Mouse (Mus musculus) thymus, adult 2 months (tissue): ENCODE data around the gene Mtg2.

Experiments used
- CTCF ChIP-seq: fragments of 200-500 bp; IDR thresholded peaks from 2 replicates; pipeline ENCODE4 v1.5.1; 2012; ENCODE audit warnings: mild to moderate bottlenecking, control low read depth, low read length, moderate library complexity, borderline replicate concordance; ENCODE audit not compliant: control insufficient read depth, poor library complexity, insufficient read depth; ENCODE audit errors: extremely low read depth
- POLR2A ChIP-seq: fragments of 200-500 bp; IDR thresholded peaks from 2 replicates; pipeline ENCODE4 v1.6.1; 2012; ENCODE audit warnings: mild to moderate bottlenecking, low read length, control low read depth, moderate library complexity; ENCODE audit not compliant: control insufficient read depth, poor library complexity, insufficient read depth; ENCODE audit errors: extremely low read depth

- TF ChIP-seq CTCF (no peak; the same call in 1 of the 2 replicates), POLR2A (peak; percentile 59; the same call in 1 of the 2 replicates)
These were observed 28.0 kb upstream of the Mtg2 start, which contains the start of the genes Psma7 and Ss18l1 for GRCm38 (mm10) chr2:180042256-180042857.
